Mouse (Mus musculus) kidney, postnatal 25 days (tissue): Measurements from ENCODE around the gene Tmem140.

Experiments
- DNase-seq, 2 experiments: peaks; one replicate each; pipeline ENCODE4 v3.0.0; 2021; ENCODE audit warnings: mixed read lengths in 2 of 2

The Tmem140 gene

GRCm38 (mm10) chr6:34909631-34910345 lies 46.8 kb downstream of the Tmem140 start:
- DNase-seq: no peak

DNA sequence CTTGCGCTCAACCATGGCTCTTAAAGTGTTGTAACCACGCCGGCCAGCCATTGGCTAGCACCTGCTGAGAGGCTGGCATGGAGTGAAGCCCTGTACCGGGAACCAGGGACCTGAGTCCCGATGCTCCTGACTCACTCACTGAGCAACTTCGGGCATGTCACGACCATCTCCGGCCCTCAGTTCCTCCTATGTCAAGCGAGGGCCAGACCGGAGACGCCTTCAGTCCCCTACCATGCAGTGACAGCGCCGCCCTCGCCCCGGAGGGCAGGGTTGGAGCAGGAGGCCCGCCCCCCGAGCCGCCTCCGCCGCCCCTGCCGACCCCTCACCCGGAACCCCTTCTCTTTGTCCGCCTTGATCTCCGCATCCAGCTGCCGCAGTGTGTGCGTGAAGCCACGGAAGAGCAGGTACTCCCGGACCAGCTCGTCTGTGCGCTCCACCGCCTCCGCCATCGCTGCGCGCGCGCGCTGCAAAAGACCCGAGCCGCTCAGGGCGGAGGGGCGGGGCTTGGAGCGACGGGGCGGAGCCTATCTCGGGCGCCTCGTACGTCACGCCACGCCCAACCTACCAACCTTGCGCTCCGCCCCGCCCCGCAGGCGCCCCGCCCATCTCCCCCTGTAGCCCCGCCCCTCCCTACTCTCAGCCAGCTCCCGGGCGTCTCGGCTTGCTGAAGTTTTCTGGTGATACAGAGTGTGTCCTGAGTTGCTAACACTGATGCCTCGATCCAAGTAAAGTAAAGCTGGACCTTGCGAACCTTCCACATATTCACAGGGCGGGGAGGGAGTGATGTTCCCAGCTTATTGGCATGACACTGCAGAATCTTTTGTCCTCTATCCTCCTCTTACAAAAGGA lies 47.6 kb downstream of the Tmem140 start, which contains the start of gene Wdr91:
Wdr91 (minus strand) TSS at position 506 of the 849 bp plus-strand sequence.
- DNase-seq: peak; percentile 95 to 98

DNA sequence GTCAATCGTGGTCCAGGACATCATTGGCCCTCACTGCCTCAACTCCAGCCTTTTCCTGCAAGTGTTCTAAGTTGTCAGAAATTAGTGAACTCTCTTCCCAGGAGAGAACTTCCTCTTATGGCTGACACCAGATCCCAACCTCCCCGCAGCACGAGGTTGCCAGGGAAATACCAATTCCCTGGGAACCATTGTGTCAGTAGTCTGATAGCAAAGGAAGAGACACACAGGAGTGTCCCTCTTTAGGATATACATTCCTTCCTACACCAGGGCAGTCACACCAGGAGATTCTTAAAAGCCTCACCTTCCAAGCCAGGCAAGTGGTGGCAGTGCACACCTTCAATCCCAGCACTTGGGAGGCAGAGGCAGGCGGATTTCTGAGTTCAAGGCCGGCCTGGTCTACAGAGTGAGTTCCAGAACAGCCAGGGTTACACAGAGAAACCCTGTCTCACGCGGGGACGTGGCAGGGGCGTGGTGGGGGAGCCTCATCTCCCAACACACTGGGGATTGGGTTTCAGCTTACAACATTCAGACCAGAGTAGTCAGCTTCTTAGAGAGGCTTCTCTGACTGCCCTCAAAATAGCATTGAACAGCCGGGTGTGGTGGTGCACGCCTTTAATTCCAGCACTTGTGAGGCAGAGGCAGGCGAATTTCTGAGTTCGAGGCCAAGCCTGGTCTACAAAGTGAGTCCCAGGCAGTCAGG lies 50.5 kb downstream of the Tmem140 start:
- no peak for DNase-seq

DNA sequence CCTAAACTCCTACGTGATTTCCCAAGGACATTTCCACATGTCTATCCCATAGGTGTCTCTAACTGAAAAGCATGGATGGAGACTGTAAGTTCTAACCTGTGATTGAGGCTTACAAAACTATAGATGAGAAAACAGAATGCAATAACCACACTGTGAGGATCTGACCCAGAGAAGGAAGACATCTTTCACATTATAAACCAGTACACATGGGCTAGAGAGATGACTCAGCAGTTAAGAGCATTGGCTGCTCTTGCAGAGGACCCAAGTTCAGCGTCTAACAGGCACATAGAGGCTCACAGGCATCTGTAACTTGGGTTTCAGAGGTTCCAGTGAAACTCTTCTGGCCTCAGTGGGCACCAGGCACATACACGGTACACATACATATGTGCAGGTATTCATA lies 51.5 kb downstream of the Tmem140 start:
- DNase-seq: no peak

DNA sequence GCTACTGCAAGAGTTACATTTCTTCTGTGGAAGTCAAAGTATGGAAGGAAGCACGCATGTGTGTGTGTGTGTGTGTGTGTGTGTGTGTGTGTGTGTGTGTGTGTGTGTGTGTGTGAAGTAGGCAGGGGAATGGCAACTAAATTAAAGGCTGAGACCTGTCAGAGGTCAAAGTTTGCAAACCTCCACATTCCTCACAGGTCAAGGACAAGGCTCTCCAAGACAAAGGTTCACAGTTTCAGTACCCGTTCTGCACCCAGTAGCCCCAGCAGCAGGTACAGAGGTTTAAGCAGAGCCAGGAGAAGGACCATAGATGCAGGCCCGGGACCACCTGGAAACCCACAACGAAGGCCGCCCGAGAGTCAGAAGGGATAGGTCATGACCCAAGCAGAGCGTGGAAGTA lies 56.2 kb downstream of the Tmem140 start:
- DNase-seq: no peak

GRCm38 (mm10) chr6:34919956-34920355 lies 57.0 kb downstream of the Tmem140 start, which contains the start of gene Stra8:
Gene Stra8 (plus strand): TSS chr6:34920163.
- DNase-seq: no peak

DNA sequence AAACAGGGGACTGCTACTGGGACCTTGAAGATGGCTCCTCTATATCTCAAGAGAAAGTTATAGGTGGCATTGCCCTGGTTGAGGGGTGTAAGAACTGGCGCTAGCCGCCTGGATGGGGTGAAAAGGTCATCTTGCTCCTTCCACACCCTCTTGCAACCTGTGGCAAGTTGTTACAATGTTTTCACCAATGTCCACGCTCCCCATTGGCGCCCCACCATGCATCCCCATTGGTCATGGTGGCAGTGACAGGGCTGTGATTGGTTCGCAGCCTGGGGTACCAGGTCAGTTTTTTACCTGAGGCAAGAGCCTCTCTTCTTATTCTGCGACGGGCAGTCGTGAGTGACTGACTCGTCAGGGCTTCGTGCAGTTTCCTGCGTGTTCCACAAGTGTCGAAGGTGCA lies 57.7 kb downstream of the Tmem140 start:
- no peak for DNase-seq

DNA sequence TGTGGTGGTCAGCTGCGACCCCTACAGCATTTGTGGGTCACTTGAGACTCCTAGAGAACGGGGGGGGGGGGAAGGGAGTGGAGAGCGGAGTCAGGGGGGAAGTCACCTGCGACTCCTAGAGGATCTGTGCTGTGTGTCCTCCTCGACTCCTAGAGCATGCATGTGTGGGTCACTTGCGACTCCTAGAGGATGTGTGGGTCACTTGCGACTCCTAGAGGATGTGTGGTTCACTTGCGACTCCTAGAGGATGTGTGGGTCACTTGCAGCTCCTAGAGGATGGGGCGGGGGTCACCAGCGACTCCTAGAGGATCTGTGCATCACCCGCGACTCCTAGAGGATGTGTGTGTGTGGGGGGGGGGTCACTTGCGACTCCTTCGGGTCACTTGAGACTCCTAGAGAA lies 59.0 kb downstream of the Tmem140 start:
- DNase-seq: peak; percentile 73 to 78
